Mouse (Mus musculus) hindbrain, embryonic 16.5 days (tissue): ENCODE data around the gene Osbpl7. TPM values are rescaled to one million over a fixed set of nuclear protein-coding genes. Genes with fewer than 3 reads are reported as not detected.

Source experiments
- ATAC-seq: fragments of 200-750 bp; cut with Nextera tagmentation; 2 replicates; pipeline ENCODE4 v1.8.0; 2017; ENCODE audit warnings: moderate TSS enrichment, moderate library complexity
- H3K27ac ChIP-seq: fragments of 300-500 bp; sonication (generic); 2 replicates; pipeline ENCODE4 v1.5.1; 2014; ENCODE audit warnings: low read depth, mild to moderate bottlenecking, control low read depth, low read length, moderate library complexity
- H3K27me3 ChIP-seq: fragments of 300-500 bp; sonication (generic); replicated peaks from 2 replicates; pipeline ENCODE4 v1.6.1; 2014; ENCODE audit warnings: low read length; ENCODE audit not compliant: control insufficient read depth, insufficient read depth
- H3K36me3 ChIP-seq: fragments of 300-500 bp; sonication (generic); 2 replicates; pipeline ENCODE4 v1.6.1; 2014; ENCODE audit warnings: mild to moderate bottlenecking, low read length, moderate library complexity, mixed read lengths; ENCODE audit not compliant: control insufficient read depth, insufficient read depth
- H3K4me1 ChIP-seq: fragments of 300-500 bp; sonication (generic); 2 replicates; pipeline ENCODE4 v1.6.1; 2014; ENCODE audit warnings: low read depth, low read length; ENCODE audit not compliant: control insufficient read depth, insufficient read depth
- H3K4me2 ChIP-seq: fragments of 300-500 bp; sonication (generic); 2 replicates; pipeline ENCODE4 v1.6.1; 2014; ENCODE audit warnings: mild to moderate bottlenecking, low read length, control low read depth, moderate library complexity
- H3K4me3 ChIP-seq: fragments of 300-500 bp; sonication (generic); 2 replicates; pipeline ENCODE4 v1.5.1; 2014; ENCODE audit warnings: mild to moderate bottlenecking, low read length, control low read depth, moderate library complexity
- H3K9ac ChIP-seq: fragments of 300-500 bp; sonication (generic); 2 replicates; pipeline ENCODE4 v1.6.1; 2014; ENCODE audit warnings: low read depth, mild to moderate bottlenecking, control low read depth, low read length, moderate library complexity
- H3K9me3 ChIP-seq: fragments of 300-500 bp; sonication (generic); 2 replicates; pipeline ENCODE4 v1.6.1; 2014; ENCODE audit warnings: mild to moderate bottlenecking, low read length, moderate library complexity; ENCODE audit not compliant: control insufficient read depth
- WGBS: fragments of 180-500 bp; shearing (Covaris S2); extraction: QIAGEN DNeasy Blood & Tissue Kit; methylation state at CpG from one replicate; pipeline ENCODE4 v1.1.7; 2014; 5-methylcytosine and 5-hydroxymethylcytosine counted together
- microRNA-seq: library from miRNA; unstranded; fragments of <30 nt; microRNA quantifications from one replicate; pipeline ENCODE4, GENCODE M21; 2017
- polyA plus RNA-seq: library from polyadenylated mRNA; unstranded; fragments of >200 nt; fragmentation: Nextera tagmentation; extraction: Ambion mirVana; gene quantifications from 2 replicates; pipeline ENCODE4 v1.2.1, GENCODE M21; 2015

Gene Osbpl7
- polyA plus RNA-seq, 1 experiment from 2014 or later = 12.5 TPM

GRCm38 (mm10) chr11:97114671-97115601, 64.5 kb downstream of the Osbpl7 start, which contains the start of gene Tbx21:
Tbx21 (minus strand) TSS chr11:97115331.
- Histone ChIP-seq H3K9ac (peak within 1 kb of the TSS; percentile 21), H3K9me3 (no peaks in the 10 kb centered on the region), H3K4me1 (peaks cover 10% of the 10 kb centered on the region), H3K36me3 (no peaks in the 10 kb centered on the region), H3K27me3 (peaks cover 42% of the 10 kb centered on the region), H3K4me2 (peak within 1 kb of the TSS; percentile 55), H3K4me3 (peak within 1 kb of the TSS; percentile 33), H3K27ac (no peak within 1 kb of the TSS)
- ATAC-seq = no peak
- under 1% methylated on average over 79 of the region's 87 CpGs for WGBS

DNA sequence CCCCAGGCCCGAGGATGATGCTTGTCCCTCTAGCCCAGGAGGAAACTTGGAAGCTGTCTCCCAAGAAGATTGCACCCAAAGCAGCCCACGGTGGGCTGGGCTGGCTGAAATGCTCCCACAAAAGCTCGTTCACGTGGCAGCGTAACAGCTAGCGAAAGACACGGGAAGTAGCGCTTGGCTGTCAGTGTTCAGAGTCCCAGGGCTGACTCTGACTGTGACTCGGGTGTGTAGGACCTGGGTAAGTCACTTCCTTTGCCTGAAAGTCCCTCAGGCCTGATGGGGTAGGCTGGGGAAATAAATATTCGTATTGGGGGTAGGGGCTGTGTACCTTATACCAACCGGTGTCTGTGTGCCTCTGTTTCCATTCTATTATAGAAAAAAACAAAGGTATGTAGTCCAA, 65.4 kb downstream of the Osbpl7 start:
- H3K27me3 ChIP-seq = peaks cover 42% of the 10 kb centered on the region
- no peak overlapping the region for H3K27ac ChIP-seq
- H3K36me3 ChIP-seq = no peaks in the 10 kb centered on the region
- no peak overlapping the region for H3K4me2 ChIP-seq
- ATAC-seq = no peak
- H3K4me1 ChIP-seq = peaks cover 12% of the 10 kb centered on the region
- H3K9me3 ChIP-seq = no peaks in the 10 kb centered on the region
- WGBS = 8% methylated on average over 11 of the region's 11 CpGs
- H3K9ac ChIP-seq = no peak overlapping the region
- no peak overlapping the region for H3K4me3 ChIP-seq

Small RNA genes lying within 50 kb of the gene (microRNA-seq; reads per million reads assigned to microRNA genes)
- gene Mir8103 = not detected

Other genes with a start within 250 kb of the Osbpl7 start
- gene Nfe2l1, start 220.7 kb upstream of the Osbpl7 start, polyA plus RNA-seq = 83.3 and 86.9 TPM in 2 replicates
- gene Copz2, start 200.8 kb upstream of the Osbpl7 start, polyA plus RNA-seq = 22.2 and 27.4 TPM in 2 replicates
- 81.2 and 84.8 TPM in 2 replicates for gene Cdk5rap3, start 134.1 kb upstream of the Osbpl7 start, polyA plus RNA-seq
- gene Prr15l, start 122.5 kb upstream of the Osbpl7 start, polyA plus RNA-seq = 0.35 and 0.60 TPM in 2 replicates
- 36.2 and 37.3 TPM in 2 replicates for gene Pnpo, start 106.6 kb upstream of the Osbpl7 start, polyA plus RNA-seq
- 13.5 and 19.0 TPM in 2 replicates for gene Sp2, start 67.7 kb upstream of the Osbpl7 start, polyA plus RNA-seq
- 0.32 and 0.35 TPM in 2 replicates for gene Sp6, start 37.2 kb upstream of the Osbpl7 start, polyA plus RNA-seq
- 14.5 and 16.8 TPM in 2 replicates for gene Scrn2, start 20.7 kb upstream of the Osbpl7 start, polyA plus RNA-seq
- 3.4 and 3.9 TPM in 2 replicates for gene Lrrc46, start 9.2 kb upstream of the Osbpl7 start, polyA plus RNA-seq
- gene Mrpl10, start 9.1 kb upstream of the Osbpl7 start, polyA plus RNA-seq = 63.4 and 66.9 TPM in 2 replicates
- 0.15 and 0.22 TPM in 2 replicates for gene Tbx21, start 64.7 kb downstream of the Osbpl7 start, polyA plus RNA-seq
- 7.2 and 7.8 TPM in 2 replicates for gene Tbkbp1, start 100.9 kb downstream of the Osbpl7 start, polyA plus RNA-seq
- 29.7 and 31.4 TPM in 2 replicates for gene Kpnb1, start 137.3 kb downstream of the Osbpl7 start, polyA plus RNA-seq
- 142 and 155 TPM in 2 replicates for gene Npepps, start 230.0 kb downstream of the Osbpl7 start, polyA plus RNA-seq